Mouse (Mus musculus) bone marrow macrophage, adult 2 months (primary cell): ENCODE measurements at regions not wholly inside any gene's neighbourhood (a gene's known extent, or its start where the extent isn't known, plus 50 kb on each side); places are given as distances from the start of the nearest gene placed in this dataset.

ENCODE experiments used
- CTCF ChIP-seq: IDR thresholded peaks from 2 replicates; pipeline ENCODE4 v1.5.1; 2012; ENCODE audit warnings: low read depth, mild to moderate bottlenecking, low read length, moderate library complexity
- POLR2A ChIP-seq: IDR thresholded peaks from 2 replicates; pipeline ENCODE4 v1.6.1; 2012; ENCODE audit warnings: mild to moderate bottlenecking, low read depth, low read length, borderline replicate concordance

- TF ChIP-seq CTCF (no peak), POLR2A (no peak)
Measured at GRCm38 (mm10) chr4:84060187-84060586, 534.8 kb downstream of the Ccdc171 start.
